Mouse (Mus musculus): ENCODE data around the gene Coro6. TPM values are rescaled to one million over a fixed set of nuclear protein-coding genes. Genes with fewer than 3 reads are reported as not detected.

The Coro6 gene
- polyA plus RNA-seq, 1 experiment from 2014 or later: 0.25 TPM

GRCm38 (mm10) chr11:77514832-77515636 lies 52.8 kb downstream of the Coro6 start, which contains the start of gene Abhd15:
TSS of gene Abhd15 (plus strand) at chr11:77515121.
- WGBS: under 1% methylated on average over 72 of the region's 72 CpGs
- peak; percentile 58 for ATAC-seq (ENCODE audit: low FRiP score, low TSS enrichment)
- Histone ChIP-seq H3K4me3 (ENCODE audit: low read length) (peak within 1 kb of the TSS; percentile 76), H3K9ac (replicated peaks; ENCODE audit: low read length) (peak within 1 kb of the TSS; percentile 69), H3K27me3 (ENCODE audit: insufficient read depth, low read length) (peaks cover 19% of the 10 kb centered on the region), H3K27ac (ENCODE audit: low read length) (no peak within 1 kb of the TSS), H3K4me2 (replicated peaks; ENCODE audit: low read depth, low read length) (peak within 1 kb of the TSS; percentile 97), H3K9me3 (ENCODE audit: low read length) (no peaks in the 10 kb centered on the region), H3K4me1 (ENCODE audit: insufficient read depth, low read length) (peaks cover 38% of the 10 kb centered on the region), H3K36me3 (ENCODE audit: insufficient read depth, low read length) (no peaks in the 10 kb centered on the region)

DNA sequence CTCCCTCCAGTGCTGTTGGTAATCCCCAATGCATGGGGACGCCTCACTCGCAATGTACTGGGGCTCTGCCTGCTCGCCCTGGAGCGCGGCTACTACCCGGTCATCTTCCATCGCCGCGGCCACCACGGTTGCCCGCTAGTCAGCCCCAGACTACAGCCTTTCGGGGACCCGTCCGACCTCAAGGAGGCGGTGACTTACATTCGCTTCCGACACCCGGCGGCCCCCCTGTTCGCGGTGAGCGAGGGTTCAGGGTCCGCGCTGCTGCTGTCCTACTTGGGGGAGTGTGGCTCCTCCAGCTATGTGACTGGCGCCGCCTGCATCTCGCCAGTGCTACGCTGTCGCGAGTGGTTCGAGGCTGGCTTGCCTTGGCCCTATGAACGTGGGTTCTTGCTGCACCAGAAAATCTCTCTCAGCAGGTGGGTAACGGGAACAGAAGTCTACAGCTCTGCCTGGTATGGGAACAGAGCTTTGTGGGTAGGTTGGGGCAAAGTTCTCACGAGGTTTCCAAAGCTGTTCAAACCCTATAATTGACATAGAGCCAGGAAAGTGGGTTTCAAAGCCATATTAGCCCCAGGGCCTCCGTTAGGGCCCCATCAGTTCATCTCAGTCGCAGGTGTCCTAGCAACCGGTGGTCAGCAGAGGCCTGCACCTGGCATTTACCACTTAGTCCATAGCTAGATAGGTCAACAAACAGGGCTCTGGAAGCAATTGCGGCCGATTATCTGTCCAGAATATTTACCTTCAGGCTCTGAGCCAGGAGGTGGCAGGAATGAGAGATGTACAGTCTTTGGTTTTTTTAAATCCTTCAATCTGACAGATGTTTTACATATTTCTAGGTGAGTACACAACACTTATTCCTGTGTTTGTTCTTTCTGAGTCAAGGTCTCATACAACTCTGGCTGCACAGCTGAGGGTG lies 53.7 kb downstream of the Coro6 start, which contains the start of gene Trp53i13:
Trp53i13 (minus strand) TSS at position 344 of the 916 bp plus-strand sequence.
- H3K9me3 ChIP-seq (ENCODE audit: low read length): no peaks in the 10 kb centered on the region
- H3K9ac ChIP-seq (replicated peaks; ENCODE audit: low read length): peak within 1 kb of the TSS; percentile 69
- 10% methylated on average over 39 of the region's 39 CpGs for WGBS
- H3K27ac ChIP-seq (ENCODE audit: low read length): no peak within 1 kb of the TSS
- peak within 1 kb of the TSS; percentile 76 for H3K4me3 ChIP-seq (ENCODE audit: low read length)
- H3K36me3 ChIP-seq (ENCODE audit: insufficient read depth, low read length): no peaks in the 10 kb centered on the region
- peak; percentile 3; the same call in 1 of the 2 replicates for ATAC-seq (ENCODE audit: low FRiP score, low TSS enrichment)
- H3K4me1 ChIP-seq (ENCODE audit: insufficient read depth, low read length): peaks cover 36% of the 10 kb centered on the region
- H3K4me2 ChIP-seq (replicated peaks; ENCODE audit: low read depth, low read length): peak within 1 kb of the TSS; percentile 97
- peaks cover 19% of the 10 kb centered on the region for H3K27me3 ChIP-seq (ENCODE audit: insufficient read depth, low read length)

GRCm38 (mm10) chr11:77516553-77517425 lies 54.6 kb downstream of the Coro6 start:
- 54% methylated on average over 5 of the region's 5 CpGs for WGBS
- H3K4me3 ChIP-seq (ENCODE audit: low read length): no peak overlapping the region
- no peak overlapping the region for H3K4me2 ChIP-seq (replicated peaks; ENCODE audit: low read depth, low read length)
- H3K4me1 ChIP-seq (ENCODE audit: insufficient read depth, low read length): peaks cover 35% of the 10 kb centered on the region
- H3K9me3 ChIP-seq (ENCODE audit: low read length): no peaks in the 10 kb centered on the region
- H3K9ac ChIP-seq (replicated peaks; ENCODE audit: low read length): no peak overlapping the region
- no peaks in the 10 kb centered on the region for H3K36me3 ChIP-seq (ENCODE audit: insufficient read depth, low read length)
- no peak overlapping the region for H3K27ac ChIP-seq (ENCODE audit: low read length)
- ATAC-seq (ENCODE audit: low FRiP score, low TSS enrichment): no peak
- H3K27me3 ChIP-seq (ENCODE audit: insufficient read depth, low read length): peaks cover 19% of the 10 kb centered on the region

DNA sequence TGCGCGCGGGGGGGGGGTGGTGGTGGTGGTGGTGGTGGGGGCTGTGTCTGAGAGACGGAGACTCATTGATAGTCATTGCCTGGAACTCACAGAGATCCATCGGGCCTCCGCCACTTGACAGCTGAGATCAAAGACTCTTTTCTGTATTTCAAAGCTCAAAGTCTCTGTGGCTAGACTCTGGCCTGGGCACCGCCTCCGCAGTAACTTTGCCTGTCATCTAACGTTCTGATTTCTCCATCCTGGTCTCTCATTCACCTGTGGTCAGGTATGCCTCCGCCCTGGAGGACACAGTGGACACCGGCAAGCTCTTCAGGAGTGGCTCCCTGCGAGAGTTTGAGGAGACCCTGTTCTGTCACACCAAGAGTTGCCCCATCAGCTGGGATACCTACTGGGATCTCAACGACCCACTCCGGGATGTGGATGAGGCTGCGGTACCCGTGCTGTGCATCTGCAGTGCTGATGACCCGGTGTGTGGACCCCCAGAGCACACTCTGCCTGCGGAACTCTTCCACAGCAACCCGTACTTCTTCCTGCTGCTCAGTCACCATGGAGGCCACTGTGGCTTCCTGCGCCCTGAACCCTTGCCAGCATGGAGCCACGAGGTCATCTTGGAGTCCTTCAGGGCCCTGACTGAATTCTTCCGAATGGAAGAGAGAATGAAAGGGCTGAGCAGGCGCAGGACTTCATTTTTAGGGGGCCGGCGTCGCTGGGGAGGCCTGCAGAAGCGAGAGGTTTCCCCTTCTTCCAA lies 56.0 kb downstream of the Coro6 start:
- ATAC-seq (ENCODE audit: low FRiP score, low TSS enrichment): no peak
- Histone ChIP-seq H3K4me1 (ENCODE audit: insufficient read depth, low read length) (peaks cover 27% of the 10 kb centered on the region), H3K27ac (ENCODE audit: low read length) (no peak overlapping the region), H3K4me2 (replicated peaks; ENCODE audit: low read depth, low read length) (no peak overlapping the region), H3K27me3 (ENCODE audit: insufficient read depth, low read length) (peaks cover 19% of the 10 kb centered on the region), H3K4me3 (ENCODE audit: low read length) (no peak overlapping the region), H3K36me3 (ENCODE audit: insufficient read depth, low read length) (no peaks in the 10 kb centered on the region), H3K9me3 (ENCODE audit: low read length) (no peaks in the 10 kb centered on the region), H3K9ac (replicated peaks; ENCODE audit: low read length) (no peak overlapping the region)
- WGBS: 83% methylated on average over 27 of the region's 27 CpGs

GRCm38 (mm10) chr11:77519043-77519442 lies 56.8 kb downstream of the Coro6 start, which contains the start of gene Gm10392:
TSS of gene Gm10392 (minus strand) at chr11:77519198.
- Histone ChIP-seq H3K4me2 (replicated peaks; ENCODE audit: low read depth, low read length) (no peak within 1 kb of the TSS), H3K36me3 (ENCODE audit: insufficient read depth, low read length) (no peaks in the 10 kb centered on the region), H3K4me3 (ENCODE audit: low read length) (no peak within 1 kb of the TSS), H3K9ac (replicated peaks; ENCODE audit: low read length) (no peak within 1 kb of the TSS), H3K4me1 (ENCODE audit: insufficient read depth, low read length) (peaks cover 21% of the 10 kb centered on the region), H3K9me3 (ENCODE audit: low read length) (no peaks in the 10 kb centered on the region), H3K27ac (ENCODE audit: low read length) (no peak within 1 kb of the TSS), H3K27me3 (ENCODE audit: insufficient read depth, low read length) (peaks cover 19% of the 10 kb centered on the region)
- WGBS: 64% methylated on average over 5 of the region's 5 CpGs
- no peak for ATAC-seq (ENCODE audit: low FRiP score, low TSS enrichment)

Other genes with a start within 250 kb of the Coro6 start
- 7.4 and 9.4 TPM in 2 replicates for gene Ssh2, start 246.1 kb upstream of the Coro6 start, polyA plus RNA-seq (2015; fragmentation: Nextera tagmentation; extraction: Ambion mirVana)
- gene Ankrd13b, start 27.3 kb downstream of the Coro6 start, polyA plus RNA-seq (2015; fragmentation: Nextera tagmentation; extraction: Ambion mirVana): 3.5 and 4.0 TPM in 2 replicates
- 9.7 and 13.0 TPM in 2 replicates for gene Git1, start 31.2 kb downstream of the Coro6 start, polyA plus RNA-seq (2015; fragmentation: Nextera tagmentation; extraction: Ambion mirVana)
- 2.0 and 2.2 TPM in 2 replicates for gene Abhd15, start 52.7 kb downstream of the Coro6 start, polyA plus RNA-seq (2015; fragmentation: Nextera tagmentation; extraction: Ambion mirVana)
- 34.1 and 36.1 TPM in 2 replicates for gene Trp53i13, start 53.6 kb downstream of the Coro6 start, polyA plus RNA-seq (2015; fragmentation: Nextera tagmentation; extraction: Ambion mirVana)
- not detected in 2 replicates for gene Gm10392, start 56.8 kb downstream of the Coro6 start, polyA plus RNA-seq (2015; fragmentation: Nextera tagmentation; extraction: Ambion mirVana)
- 12.8 and 16.0 TPM in 2 replicates for gene Taok1, start 145.4 kb downstream of the Coro6 start, polyA plus RNA-seq (2015; fragmentation: Nextera tagmentation; extraction: Ambion mirVana)
- 3.4 and 3.6 TPM in 2 replicates for gene Nufip2, start 223.7 kb downstream of the Coro6 start, polyA plus RNA-seq (2015; fragmentation: Nextera tagmentation; extraction: Ambion mirVana)